12 mouse cellular contexts compared by ENCODE assay signal in genomic region chr13:28941983-28942630, GRCm38 (mm10). TPM values are rescaled to one million over a fixed set of nuclear protein-coding genes. Genes with fewer than 3 reads are reported as not detected.
DNase-seq lines count a peak whose midpoint lies in the region; ATAC-seq and TF ChIP-seq lines count a peak whose summit lies in the region.
"Had no signal": no experiment of that assay in that cellular context is flagged by ENCODE, and none has a peak within 500 bp of the region (broad histone marks: within the 10 kb centered on the region; RNA-seq: fewer than 3 reads in every experiment).

No protein-coding gene starts in this region.

- 8% methylated on average over 4 of the region's 4 CpGs for WGBS in heart, postnatal 0 days
- 6% methylated on average over 4 of the region's 4 CpGs for WGBS in heart, embryonic 10.5 days
- 22% methylated on average over 4 of the region's 4 CpGs for WGBS in embryonic facial prominence, embryonic 12.5 days
- WGBS in hindbrain, postnatal 0 days, result 14% methylated on average over 4 of the region's 4 CpGs

- no peak overlapping the region for H3K4me3 ChIP-seq in heart, postnatal 0 days (ENCODE audit: low read depth, low read length)
- no peak overlapping the region for H3K4me3 ChIP-seq in heart, embryonic 10.5 days
- no peak overlapping the region for H3K4me3 ChIP-seq in embryonic facial prominence, embryonic 12.5 days
- H3K4me3 ChIP-seq in hindbrain, postnatal 0 days (ENCODE audit: low read length), result no peak overlapping the region

- 0 out of 2 replicates have a peak overlapping the region, but pooled peaks have one; percentile 4 for H3K27ac ChIP-seq in heart, postnatal 0 days (ENCODE audit: low read depth)
- no peak overlapping the region for H3K27ac ChIP-seq in heart, embryonic 10.5 days
- H3K27ac ChIP-seq in embryonic facial prominence, embryonic 12.5 days, result no peak overlapping the region
- peak overlapping the region; percentile 20; the same call in 1 of the 2 replicates for H3K27ac ChIP-seq in hindbrain, postnatal 0 days

- TF ChIP-seq CTCF in heart, postnatal 0 days (IDR thresholded peaks at IDR 0.05; ENCODE audit: low read depth), result no peak
- TF ChIP-seq CTCF in hindbrain, postnatal 0 days (IDR thresholded peaks at IDR 0.05; ENCODE audit: low read depth), result no peak

- DNase-seq in heart, postnatal 0 days (ENCODE audit: low spot score), result no peak
- no peak for DNase-seq in heart, embryonic 10.5 days (ENCODE audit: low spot score)
- DNase-seq in Muller cell, postnatal 12 days (ENCODE audit: inconsistent ontology term), result peak; percentile 40
- peak; percentile 28 for DNase-seq in hindbrain, postnatal 0 days (ENCODE audit: low spot score)
- no peak for DNase-seq in MN1 (ENCODE audit: low spot score)
- DNase-seq in urinary bladder, postnatal 10 days (ENCODE audit: low spot score), result no peak
- no peak for DNase-seq in spleen, postnatal 14 days (ENCODE audit: low spot score in 2 of 2)
- DNase-seq: lung, adult 2 months; right cerebral cortex, postnatal 25 days; thymus, postnatal 14 days had no signal

- TF ChIP-seq EP300 in heart, postnatal 0 days (IDR thresholded peaks at IDR 0.05; ENCODE audit: low read depth), result no peak

- no peaks in the 10 kb centered on the region for H3K9me3 ChIP-seq in heart, postnatal 0 days (replicated peaks; ENCODE audit: control insufficient read depth, low read length)
- H3K9me3 ChIP-seq in heart, embryonic 10.5 days, result no peaks in the 10 kb centered on the region
- no peaks in the 10 kb centered on the region for H3K9me3 ChIP-seq in embryonic facial prominence, embryonic 12.5 days
- no peaks in the 10 kb centered on the region for H3K9me3 ChIP-seq in hindbrain, postnatal 0 days (ENCODE audit: low read length)

- ATAC-seq in heart, postnatal 0 days (ENCODE audit: insufficient read depth, low read depth), result no peak
- 0 out of 2 replicates have a peak, but pooled peaks have one; percentile 15 for ATAC-seq in embryonic facial prominence, embryonic 12.5 days (ENCODE audit: insufficient number of reproducible peaks, insufficient read depth, low FRiP score, low TSS enrichment)
- peak; percentile 56; the same call in 1 of the 2 replicates for ATAC-seq in hindbrain, postnatal 0 days
- ATAC-seq: activated CD4-positive, CD25-positive, alpha-beta regulatory T cell, adult 4 months had no signal

- H3K27me3 ChIP-seq in heart, postnatal 0 days (ENCODE audit: control insufficient read depth, insufficient read depth, low read length), result no peaks in the 10 kb centered on the region
- no peaks in the 10 kb centered on the region for H3K27me3 ChIP-seq in heart, embryonic 10.5 days (ENCODE audit: insufficient read depth, poor library complexity, severe bottlenecking)
- no peaks in the 10 kb centered on the region for H3K27me3 ChIP-seq in embryonic facial prominence, embryonic 12.5 days
- no peaks in the 10 kb centered on the region for H3K27me3 ChIP-seq in hindbrain, postnatal 0 days (ENCODE audit: insufficient read depth, low read length)

- H3K4me1 ChIP-seq in heart, postnatal 0 days (ENCODE audit: control insufficient read depth, insufficient read depth), result peaks cover 8% of the 10 kb centered on the region
- H3K4me1 ChIP-seq in heart, embryonic 10.5 days, result peaks cover 13% of the 10 kb centered on the region; the same call in 1 of the 2 replicates
- 0 out of 2 replicates have a peak, but pooled peaks cover 13% of the 10 kb centered on the region for H3K4me1 ChIP-seq in embryonic facial prominence, embryonic 12.5 days
- H3K4me1 ChIP-seq in hindbrain, postnatal 0 days (ENCODE audit: insufficient read depth, low read length), result peaks cover 4% of the 10 kb centered on the region; the same call in 1 of the 2 replicates

- no peak overlapping the region for H3K9ac ChIP-seq in heart, postnatal 0 days (replicated peaks; ENCODE audit: low read depth, low read length)
- no peak overlapping the region for H3K9ac ChIP-seq in embryonic facial prominence, embryonic 12.5 days
- H3K9ac ChIP-seq in hindbrain, postnatal 0 days (replicated peaks; ENCODE audit: low read length), result no peak overlapping the region

- no peak overlapping the region for H3K4me2 ChIP-seq in heart, postnatal 0 days (ENCODE audit: low read depth, low read length)
- H3K4me2 ChIP-seq in embryonic facial prominence, embryonic 12.5 days (replicated peaks), result no peak overlapping the region
- H3K4me2 ChIP-seq in hindbrain, postnatal 0 days (ENCODE audit: low read depth, low read length), result no peak overlapping the region

- H3K36me3 ChIP-seq in heart, postnatal 0 days (replicated peaks; ENCODE audit: control insufficient read depth, insufficient read depth, low read length), result no peaks in the 10 kb centered on the region
- H3K36me3 ChIP-seq in heart, embryonic 10.5 days, result 0 out of 2 replicates have a peak, but pooled peaks cover 2% of the 10 kb centered on the region
- H3K36me3 ChIP-seq in embryonic facial prominence, embryonic 12.5 days, result no peaks in the 10 kb centered on the region
- no peaks in the 10 kb centered on the region for H3K36me3 ChIP-seq in hindbrain, postnatal 0 days (ENCODE audit: insufficient read depth, low read length)

RNA-seq across cellular contexts. Expression of gene Sox4, which starts 11.4 kb away (rescaled TPM):
- total RNA-seq in heart, postnatal 0 days (2014; rRNA removed; ENCODE audit: low replicate concordance), result 87.0 and 98.3 TPM in 2 replicates
- 44.5 and 55.5 TPM in 2 replicates for polyA plus RNA-seq in heart, postnatal 0 days (2015; fragmentation: Nextera tagmentation; extraction: Ambion mirVana)
- polyA plus RNA-seq in heart, embryonic 10.5 days (2016; fragmentation: Nextera tagmentation; extraction: Ambion mirVana), result 30.8 and 51.9 TPM in 2 replicates
- polyA plus RNA-seq in embryonic facial prominence, embryonic 12.5 days (2016; fragmentation: Nextera tagmentation; extraction: Ambion mirVana), result 142 and 153 TPM in 2 replicates
- 127 and 153 TPM in 2 replicates for total RNA-seq in hindbrain, postnatal 0 days (2014; rRNA removed)
- 97.5 and 100 TPM in 2 replicates for polyA plus RNA-seq in hindbrain, postnatal 0 days (2015; fragmentation: Nextera tagmentation; extraction: Ambion mirVana)

Comparison
In these comparisons a context has a peak if more than half of its experiments do, and no peak if none do; other contexts are left out.
1. H3K27ac ChIP-seq: peak in heart, postnatal 0 days (single experiment) and hindbrain, postnatal 0 days (single experiment); none in heart, embryonic 10.5 days (single experiment) and embryonic facial prominence, embryonic 12.5 days (single experiment).
2. DNase-seq: peak in Muller cell, postnatal 12 days (single experiment) and hindbrain, postnatal 0 days (single experiment); none in heart, postnatal 0 days (single experiment), heart, embryonic 10.5 days (single experiment), MN1 (single experiment), urinary bladder, postnatal 10 days (single experiment) and spleen, postnatal 14 days (0 of 2).